Mouse (Mus musculus): Measurements from ENCODE around the gene Ccdc63. TPM values are rescaled to one million over a fixed set of nuclear protein-coding genes. Genes with fewer than 3 reads are reported as not detected.

The Ccdc63 gene
- polyA plus RNA-seq, 2 experiments from 2014 or later, result 0.75 TPM; not detected in 1

DNA sequence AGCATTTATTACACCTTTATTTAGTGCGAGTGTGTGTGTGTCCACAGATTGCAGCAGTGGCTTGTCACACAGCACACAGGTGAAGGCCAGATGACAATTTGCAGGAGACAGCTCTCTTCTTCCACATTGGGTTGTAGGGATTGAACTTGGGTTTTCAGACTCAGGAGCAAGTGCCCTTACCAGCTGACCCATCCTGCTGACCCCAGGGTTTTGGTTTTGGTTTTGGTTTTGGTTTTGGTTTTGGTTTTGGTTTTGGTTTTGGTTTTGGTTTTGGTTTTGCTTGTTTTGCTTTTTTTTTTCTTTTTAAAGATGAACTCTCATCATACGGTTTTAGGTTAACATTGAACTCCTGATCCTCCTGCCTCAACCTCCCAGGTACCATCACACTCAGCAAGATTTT lies 57.3 kb downstream of the Ccdc63 start:
- no peak for ATAC-seq

DNA sequence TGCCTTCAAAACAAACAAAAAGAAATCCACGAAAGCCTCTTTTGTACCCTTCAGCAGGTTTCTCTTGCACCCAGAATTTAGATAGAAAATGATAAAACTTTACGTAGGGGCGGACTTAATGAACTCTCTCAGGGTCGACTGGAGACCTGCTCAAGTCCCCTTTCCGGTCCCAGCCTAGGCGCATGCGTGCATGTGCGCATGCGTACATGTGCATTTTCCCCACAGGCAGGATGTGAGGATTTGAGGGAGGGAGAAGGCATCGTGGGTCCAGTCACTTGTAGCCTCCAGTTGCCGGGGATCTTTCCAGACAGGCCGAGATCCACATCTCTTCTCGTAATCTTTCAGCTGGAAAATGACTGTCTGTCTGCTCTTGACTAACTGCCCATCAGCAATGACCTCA lies 59.2 kb downstream of the Ccdc63 start:
- no peak for ATAC-seq

DNA sequence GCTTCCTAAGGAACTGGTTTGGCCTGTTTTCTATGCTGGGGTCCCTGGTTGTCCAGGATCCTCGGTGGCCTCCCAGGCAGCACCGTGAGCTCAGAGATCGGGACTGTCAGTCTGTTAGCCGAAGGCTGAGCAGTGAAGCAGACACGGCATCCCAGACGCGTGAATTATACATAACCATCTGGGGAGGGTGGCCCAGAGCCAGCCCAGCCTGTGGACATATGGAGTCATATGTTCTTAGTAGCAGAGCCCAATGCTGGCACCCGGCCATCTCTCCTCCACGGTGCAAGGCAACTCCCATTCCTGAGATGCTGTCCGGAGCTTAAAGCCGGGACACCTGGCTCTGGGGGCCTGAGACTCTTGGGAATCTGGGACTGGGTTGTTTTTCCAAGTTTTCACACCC lies 59.7 kb downstream of the Ccdc63 start:
- no peak for ATAC-seq

DNA sequence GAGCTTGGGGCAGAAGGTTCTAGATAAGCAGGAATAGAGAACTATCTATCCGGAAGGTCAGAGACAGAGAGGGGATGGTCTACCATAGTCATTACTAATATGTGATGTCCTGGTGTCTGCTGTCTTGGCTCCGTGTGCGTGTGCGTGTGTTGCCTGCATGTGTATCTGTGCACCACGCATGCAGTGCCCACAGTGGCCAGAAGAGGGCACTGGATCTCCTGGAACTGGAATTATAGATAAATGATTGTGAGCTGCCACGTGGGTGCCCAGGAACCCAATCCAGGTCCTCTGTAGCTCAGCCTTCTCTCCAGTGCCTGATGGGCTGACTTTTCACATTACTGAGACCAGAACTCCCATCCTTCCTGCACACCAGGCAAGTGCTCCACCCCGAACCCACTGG lies 60.8 kb downstream of the Ccdc63 start:
- ATAC-seq, result no peak

DNA sequence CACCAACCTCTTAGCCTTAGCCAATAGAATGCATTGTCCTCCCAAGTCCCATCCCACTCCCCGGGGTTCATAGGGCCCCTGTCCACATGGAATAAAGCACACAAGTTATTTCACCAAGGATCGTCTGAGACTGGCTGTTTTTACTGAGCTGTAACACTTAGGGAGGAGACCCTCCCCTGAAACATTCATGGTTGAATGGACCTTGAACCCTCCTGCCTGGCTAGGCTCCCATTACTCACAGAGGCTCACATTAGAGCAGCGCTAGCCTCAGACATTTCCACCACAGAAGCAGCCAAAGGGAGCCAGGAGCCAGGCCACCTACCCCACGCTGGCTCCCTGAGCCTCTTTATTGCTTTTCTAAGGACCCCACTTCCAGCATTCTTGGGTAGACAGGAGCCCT lies 63.4 kb downstream of the Ccdc63 start:
- ATAC-seq, result no peak

DNA sequence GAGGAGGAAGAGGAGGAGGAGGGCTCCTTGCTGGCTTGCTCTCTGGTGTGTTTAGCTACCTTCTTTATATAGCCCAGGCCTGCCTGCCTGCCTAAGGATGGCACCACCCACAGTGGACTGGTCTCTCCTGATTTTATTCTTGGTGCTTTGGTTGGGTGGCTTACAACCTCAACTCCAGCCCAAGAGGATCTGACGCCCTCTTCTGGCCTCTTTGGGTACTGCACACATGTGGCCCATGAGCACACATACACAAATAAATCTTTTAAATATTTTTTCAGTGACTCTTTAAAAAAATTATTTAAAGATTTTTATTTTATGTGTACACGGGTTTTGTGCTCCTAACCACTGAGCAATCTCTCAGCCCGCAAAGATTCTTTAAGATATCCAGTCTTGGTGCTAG lies 64.9 kb downstream of the Ccdc63 start:
- no peak for ATAC-seq

DNA sequence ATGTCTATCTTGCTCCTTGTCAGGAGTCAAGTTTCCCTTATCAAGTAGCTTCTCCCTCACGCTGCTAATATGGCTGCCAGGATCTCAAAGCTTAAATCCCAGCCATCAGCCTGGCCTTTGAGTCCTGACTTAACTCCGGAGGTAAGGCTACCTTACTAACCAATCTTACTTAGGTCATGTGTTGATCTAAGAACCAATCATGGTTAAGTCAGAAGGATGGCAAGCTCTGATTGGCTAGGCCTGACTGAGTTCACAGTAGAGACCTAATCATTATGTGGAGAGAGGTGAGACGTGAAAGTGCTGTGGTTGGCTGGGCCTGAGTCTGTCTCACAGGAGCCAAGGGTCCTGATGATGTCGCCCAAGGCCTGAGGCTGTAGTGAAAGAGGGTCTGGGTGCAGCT lies 68.6 kb downstream of the Ccdc63 start:
- ATAC-seq, result no peak

DNA sequence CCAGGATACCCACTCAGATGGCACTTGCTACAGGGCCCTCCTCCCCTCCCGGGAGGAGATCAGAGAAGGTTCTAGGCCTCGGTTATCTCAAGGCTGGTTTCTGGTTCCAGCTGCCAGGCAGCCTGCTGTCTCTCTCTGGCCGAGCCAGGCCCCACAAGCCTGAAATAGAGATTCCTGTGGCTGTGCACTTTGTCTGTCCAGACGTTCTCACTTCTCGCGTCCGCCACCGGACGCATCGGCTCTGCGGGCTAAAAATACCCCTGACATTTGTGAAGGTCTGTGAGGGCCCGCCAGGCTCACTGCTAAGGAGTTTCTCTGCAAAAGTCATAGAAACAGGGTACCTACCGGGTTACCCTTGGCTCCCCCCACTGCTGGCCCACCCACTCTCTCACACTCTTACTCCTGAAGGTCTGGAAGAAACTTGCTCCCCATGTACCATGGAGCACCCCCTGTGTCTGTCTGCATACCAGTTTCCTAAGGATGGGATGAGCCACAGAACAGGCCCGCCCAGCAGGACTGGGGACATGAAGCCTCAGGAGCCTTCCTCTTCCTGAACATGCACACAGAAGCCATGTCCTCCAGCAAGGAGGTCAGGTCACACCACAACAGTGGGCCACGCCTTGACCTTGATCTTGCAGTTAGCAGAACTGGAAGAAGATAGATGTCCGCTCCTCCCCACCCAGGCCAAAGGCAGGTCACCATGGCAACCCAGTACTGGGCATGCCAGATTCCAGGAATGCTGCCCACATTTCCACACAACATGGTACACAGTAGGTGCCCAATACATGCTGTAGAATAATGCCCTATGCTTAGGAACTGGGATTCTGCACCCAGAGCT lies 69.4 kb downstream of the Ccdc63 start:
- no peak for ATAC-seq

DNA sequence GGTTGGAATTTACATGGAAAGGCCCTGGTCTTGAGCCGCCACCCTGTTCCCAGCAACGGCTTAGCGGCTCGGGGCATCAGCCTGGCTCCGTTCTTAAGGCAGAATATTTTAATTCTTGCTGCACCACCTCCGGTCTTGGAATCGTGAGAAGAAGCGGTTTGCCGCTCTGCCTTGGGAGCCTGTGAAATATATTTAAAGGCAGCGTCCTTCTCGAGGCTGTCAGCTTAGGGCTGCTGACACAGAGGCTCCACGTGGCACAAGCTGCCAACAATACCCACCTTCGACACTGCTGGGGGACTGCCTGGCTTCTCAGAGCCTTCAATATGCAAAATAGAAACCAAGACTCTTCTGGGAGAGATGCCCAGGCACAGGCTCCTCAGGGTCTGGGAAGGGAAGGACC lies 72.1 kb downstream of the Ccdc63 start:
- no peak for ATAC-seq

DNA sequence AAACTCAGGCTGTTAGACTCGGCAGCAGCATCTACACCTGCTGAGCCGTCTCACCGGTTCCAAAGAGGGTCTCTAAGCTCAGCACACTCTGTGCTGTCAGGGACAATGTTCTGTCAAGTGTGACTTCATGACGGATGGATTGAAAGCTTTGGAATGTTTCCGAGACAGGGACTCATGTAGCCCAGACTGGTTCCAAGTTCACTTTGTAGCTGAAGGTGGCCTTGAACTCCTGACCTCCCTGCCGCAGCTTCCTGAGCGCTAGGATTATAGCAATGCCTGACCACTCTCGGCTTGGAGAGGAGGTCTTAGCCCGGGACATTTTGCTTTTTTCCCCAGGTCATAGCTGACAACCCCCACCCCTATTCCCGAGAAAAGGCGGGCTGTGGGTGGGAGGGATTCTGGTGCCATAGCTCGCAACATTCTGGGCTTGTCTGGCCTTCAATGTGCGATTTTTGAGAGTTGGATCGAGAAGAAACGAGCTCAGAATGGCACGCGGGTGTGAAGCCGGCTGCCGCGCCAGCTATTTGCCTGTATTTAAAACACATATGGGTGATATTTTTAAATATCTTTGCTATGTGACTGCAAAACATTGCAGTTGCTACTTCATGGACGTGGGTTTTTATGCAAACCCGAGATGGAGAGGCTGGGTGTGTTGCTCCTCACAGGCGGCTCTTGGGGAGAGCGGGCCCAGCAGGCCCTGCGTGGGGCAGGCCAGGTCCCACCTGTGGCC lies 77.3 kb downstream of the Ccdc63 start:
- no peak for ATAC-seq

DNA sequence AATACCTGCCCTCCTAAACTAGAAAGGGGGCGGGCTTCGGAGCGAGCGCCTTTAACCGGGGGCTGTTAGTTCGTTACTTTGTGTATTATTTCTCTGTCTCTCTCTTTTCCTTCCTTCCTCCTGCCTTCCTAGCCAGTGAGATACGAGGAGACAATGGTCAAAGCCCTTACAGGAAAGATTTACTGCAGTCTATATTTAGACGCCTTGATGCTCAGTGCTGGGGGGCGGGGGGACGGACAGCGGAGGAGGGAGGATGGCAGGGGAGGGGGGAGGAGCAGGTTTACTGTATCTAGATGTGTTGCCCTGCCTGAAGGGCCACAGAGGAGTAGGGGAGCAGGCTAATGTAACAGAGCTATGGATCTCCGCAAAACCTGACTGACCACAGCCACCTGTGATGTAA lies 78.1 kb downstream of the Ccdc63 start:
- ATAC-seq, result no peak

DNA sequence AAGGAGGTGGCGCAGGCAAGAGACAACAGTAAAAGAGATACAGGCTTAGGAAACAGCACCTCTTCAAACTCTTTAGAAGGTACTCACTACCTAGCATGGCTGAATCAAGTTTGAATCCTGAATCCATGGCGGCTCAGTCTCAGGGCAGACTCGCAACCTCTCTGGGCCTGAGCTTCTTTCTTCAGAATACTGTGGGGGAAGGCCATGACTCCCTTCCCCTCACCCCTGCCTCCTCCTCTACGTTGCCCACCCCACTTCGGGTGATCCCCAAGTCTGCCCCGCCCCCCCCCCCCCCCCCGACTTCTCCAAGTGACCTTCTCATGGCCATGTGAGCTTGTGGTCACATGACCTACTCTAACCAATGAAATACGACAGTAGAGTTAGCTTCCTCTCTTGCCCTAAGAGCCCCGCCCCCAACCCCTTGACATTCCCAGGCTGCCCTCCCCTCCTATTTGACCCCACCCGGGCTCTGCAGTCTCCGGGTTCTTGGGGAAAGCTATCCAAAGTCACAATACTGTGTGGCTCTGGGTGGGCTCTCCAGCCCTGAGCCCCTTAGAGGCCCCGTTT lies 79.8 kb downstream of the Ccdc63 start:
- ATAC-seq, result no peak

DNA sequence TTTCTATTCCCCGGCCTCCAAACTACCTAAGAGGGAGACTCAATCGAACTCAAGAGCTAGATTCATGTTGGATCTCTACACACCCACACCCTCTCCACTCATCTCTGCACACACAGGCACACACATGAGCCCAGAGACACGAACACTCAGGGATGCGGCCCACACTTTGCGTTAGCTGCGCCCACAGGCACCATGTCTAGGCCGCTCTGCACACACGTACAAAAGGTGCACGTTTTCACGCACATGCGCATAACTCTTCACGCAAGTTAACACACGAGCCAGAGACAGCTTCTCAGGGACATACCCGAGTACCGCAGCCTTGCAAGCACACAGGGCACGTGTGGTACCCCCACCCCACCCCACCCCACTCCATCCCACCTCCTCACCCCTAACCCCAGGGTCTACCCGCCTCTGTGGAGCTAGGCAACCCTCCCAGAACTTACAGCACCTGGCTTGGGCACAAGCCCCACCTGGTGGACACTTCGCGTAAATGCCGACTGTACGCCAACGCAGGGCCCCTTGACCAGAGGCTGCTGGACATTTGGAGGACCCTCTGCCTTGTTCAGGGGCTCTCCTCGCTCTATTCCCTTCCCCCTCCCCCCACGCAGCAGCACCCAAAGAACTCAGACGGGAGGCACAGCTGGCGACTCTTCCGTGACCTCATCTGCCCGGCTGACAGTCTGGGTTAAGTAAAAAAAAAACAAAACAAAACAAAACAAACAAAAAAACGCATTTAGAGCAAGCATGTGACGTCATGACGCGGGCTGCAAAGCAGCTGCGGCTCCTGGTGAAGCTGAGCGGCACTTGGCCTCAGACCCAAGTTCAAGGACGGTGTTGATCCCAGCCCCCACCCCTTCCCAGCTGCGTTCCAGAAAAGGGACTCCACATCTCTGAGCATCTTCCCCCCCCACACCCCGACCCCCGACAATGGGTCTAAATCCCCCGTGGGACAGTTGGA lies 81.3 kb downstream of the Ccdc63 start:
- no peak for ATAC-seq

Other genes with a start within 250 kb of the Ccdc63 start
- gene Cux2, start 90.7 kb downstream of the Ccdc63 start, polyA plus RNA-seq (2017; shearing (Covaris generic)), result under 1 TPM in 1 of 2 experiments, not detected in 1; 0.15 TPM
- not detected for gene Myl2, start 39.9 kb downstream of the Ccdc63 start, polyA plus RNA-seq (2017; shearing (Covaris generic))
- 10 to 100 TPM; 34.6 to 82.0 TPM for gene Ppp1cc, start 17.5 kb upstream of the Ccdc63 start, polyA plus RNA-seq (2017; shearing (Covaris generic))
- gene Hvcn1, start 66.0 kb upstream of the Ccdc63 start, polyA plus RNA-seq (2017; shearing (Covaris generic)), result 100 to 1,000 TPM in 1 of 2 experiments, 10 to 100 TPM in 1; 51.8 to 108 TPM
- 1 to 10 TPM; 1.1 to 2.0 TPM for gene Tctn1, start 123.6 kb upstream of the Ccdc63 start, polyA plus RNA-seq (2017; shearing (Covaris generic))
- gene Pptc7, start 143.5 kb upstream of the Ccdc63 start, polyA plus RNA-seq (2017; shearing (Covaris generic)), result 10 to 100 TPM; 17.8 to 18.7 TPM
- 10 to 100 TPM; 13.6 to 17.0 TPM for gene Rad9b, start 213.4 kb upstream of the Ccdc63 start, polyA plus RNA-seq (2017; shearing (Covaris generic))
- 100 to 1,000 TPM; 193 to 203 TPM for gene Vps29, start 213.5 kb upstream of the Ccdc63 start, polyA plus RNA-seq (2017; shearing (Covaris generic))
- gene Gpn3, start 231.1 kb upstream of the Ccdc63 start, polyA plus RNA-seq (2017; shearing (Covaris generic)), result 10 to 100 TPM; 56.9 to 67.7 TPM
- gene Fam216a, start 231.5 kb upstream of the Ccdc63 start, polyA plus RNA-seq (2017; shearing (Covaris generic)), result 1 to 10 TPM; 6.9 to 7.4 TPM